Mouse (Mus musculus) regulatory T cell (primary cell): ENCODE results near the gene Esp1.
"Not testable (repeated sequence)": the region's sequence is repeated elsewhere in the genome, so short reads cannot be mapped to it uniquely, and the experiment has no call there.

Experiments used
- in situ Hi-C: fragments of 300-600 bp; cut with MboI, MseI; formaldehyde crosslinking; loops from one replicate; pipeline ENCODE4 v1.15.1; 2025; ENCODE audit warnings: high pct_unique_total_duplicates

The Esp1 gene

GRCm38 (mm10) chr17:40726820-40727219, at the start of gene Esp1:
Gene Esp1, plus strand, starts transcription at chr17:40727120.
- in situ Hi-C loops, result no loop called here

- in situ Hi-C loops, result no loop called here
Measured at GRCm38 (mm10) chr17:40716273-40716672, 10.6 kb upstream of the Esp1 start.

GRCm38 (mm10) chr17:40717055-40717454, 9.9 kb upstream of the Esp1 start:
- in situ Hi-C loops, result not testable (repeated sequence)

DNA sequence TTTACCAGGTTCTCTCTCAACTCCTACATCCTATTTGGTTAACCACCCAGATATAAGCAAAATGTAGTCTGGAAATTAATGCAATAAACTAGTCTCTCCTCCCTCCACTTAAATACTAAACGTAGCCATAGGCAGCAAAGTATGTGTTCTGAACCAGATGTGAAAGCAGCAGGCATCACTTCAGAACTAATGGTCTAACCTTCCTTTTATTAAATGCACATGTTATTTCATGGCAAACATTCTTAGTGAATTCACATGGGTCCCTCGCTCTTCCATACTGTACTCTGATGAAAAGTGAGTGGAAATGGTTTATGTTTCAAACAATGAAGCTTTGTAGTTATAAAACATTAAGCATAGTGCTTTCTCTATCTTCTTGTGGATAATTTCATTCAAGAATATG, 4.4 kb downstream of the Esp1 start:
- in situ Hi-C loops, result no loop called here

- in situ Hi-C loops, result no loop called here
Measured at GRCm38 (mm10) chr17:40731724-40732123, 4.8 kb downstream of the Esp1 start.

- in situ Hi-C loops, result no loop called here
Measured at GRCm38 (mm10) chr17:40763662-40764061, 36.7 kb downstream of the Esp1 start.

GRCm38 (mm10) chr17:40767120-40767519, 40.2 kb downstream of the Esp1 start:
- in situ Hi-C loops, result no loop called here
